Mouse (Mus musculus) WW6 (cell line): ENCODE measurements around the gene Ppm1f.
"Not testable (repeated sequence)": the region's sequence is repeated elsewhere in the genome, so short reads cannot be mapped to it uniquely, and the experiment has no call there.

Experiments
- DNase-seq: peaks from one replicate; pipeline ENCODE4 v3.0.0-alpha.2; 2013; ENCODE audit warnings: low read depth, low spot score

Gene Ppm1f

DNA sequence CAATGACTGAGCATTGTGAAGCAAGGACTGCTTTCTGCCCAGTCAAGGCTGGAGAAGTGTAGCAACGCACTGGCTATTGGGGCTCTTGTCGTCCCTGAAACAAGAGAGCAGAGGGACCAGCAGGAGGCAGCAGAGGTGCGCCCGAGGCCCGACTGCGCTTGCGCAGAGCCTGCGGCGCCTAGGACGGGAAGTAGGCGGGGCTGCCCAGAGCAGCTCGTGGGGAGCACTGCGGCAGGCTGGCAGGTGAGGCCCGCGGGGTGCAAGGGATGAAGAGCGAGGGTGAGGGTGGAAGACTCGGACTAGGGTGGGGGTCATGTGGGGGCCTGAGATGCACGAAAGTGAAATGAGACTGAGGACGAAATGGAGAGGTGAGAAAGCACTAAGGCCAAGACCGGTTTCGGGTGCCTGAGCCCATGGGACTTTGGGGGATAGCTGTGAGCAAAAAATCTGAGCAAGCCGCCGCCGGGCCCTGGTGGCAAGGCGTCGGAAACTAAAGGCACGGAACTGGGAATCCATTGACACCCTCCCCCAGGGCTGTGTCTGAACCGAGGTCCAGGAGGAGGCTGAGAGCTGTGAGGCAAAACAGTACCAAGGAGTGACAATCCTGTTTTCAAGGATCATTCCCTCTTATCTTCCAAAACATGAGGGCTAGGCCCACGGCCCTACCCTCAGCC, at the start of gene Ppm1f:
Gene Ppm1f, plus strand, starts transcription at position 88 of the 674 bp plus-strand sequence.
- peak; percentile 89 for DNase-seq

DNA sequence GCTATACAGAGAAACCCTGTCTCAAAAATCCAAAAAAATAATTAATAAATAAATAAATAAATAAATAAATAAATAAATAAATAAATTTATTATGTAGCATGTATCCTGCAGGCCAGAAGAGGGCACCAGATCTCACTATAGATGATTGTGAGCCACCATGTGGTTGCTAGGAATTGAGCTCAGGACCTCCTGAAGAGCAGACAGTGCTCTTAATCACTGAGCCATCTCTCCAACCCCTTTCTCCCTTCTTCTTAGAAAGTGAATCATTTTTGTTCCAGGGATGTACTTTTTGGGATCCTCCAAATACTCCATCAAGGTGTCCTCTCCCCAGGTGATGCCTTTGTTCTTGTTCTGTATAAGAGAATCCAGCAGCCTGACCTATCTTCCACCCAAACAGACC, 47.1 kb upstream of the Ppm1f start:
- DNase-seq, result no peak

DNA sequence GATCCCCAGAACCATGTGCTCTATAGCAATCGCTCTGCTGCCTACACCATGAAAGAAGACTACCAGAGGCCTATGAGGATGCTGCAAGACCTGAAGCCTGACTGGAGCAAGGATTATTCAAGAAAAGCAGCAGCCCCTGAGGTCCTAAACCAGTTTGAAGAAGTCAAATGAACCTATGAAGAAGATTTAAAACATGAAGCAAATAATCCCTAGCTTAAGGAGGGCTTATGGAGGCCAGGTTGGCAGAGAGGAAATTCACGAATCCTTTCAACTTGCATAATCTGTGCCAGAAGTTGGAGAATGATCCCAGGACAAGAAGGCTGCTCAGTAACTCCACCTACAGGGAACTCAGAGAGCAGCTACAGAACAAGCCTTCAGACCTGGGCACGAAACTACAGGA, 43.9 kb upstream of the Ppm1f start:
- DNase-seq, result no peak

DNA sequence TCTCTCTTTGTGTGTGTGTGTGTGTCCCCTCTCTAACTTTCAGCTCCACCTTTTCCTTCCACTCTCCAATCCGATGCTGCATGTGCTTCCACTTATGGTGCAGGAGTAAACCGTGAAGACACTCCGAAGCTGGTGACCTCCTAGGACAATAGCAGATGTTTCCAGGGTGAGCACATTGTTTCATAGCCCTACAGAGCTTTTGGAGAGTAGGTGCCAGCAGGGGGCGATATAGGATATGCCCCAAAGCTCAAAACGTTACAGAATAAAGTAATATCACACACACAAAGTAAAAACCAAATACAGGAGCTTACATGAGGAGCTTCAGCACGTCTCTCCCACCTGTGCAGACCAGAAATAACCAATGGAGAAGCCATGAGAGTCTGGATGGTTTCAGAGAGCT, 41.4 kb upstream of the Ppm1f start:
- DNase-seq, result no peak

DNA sequence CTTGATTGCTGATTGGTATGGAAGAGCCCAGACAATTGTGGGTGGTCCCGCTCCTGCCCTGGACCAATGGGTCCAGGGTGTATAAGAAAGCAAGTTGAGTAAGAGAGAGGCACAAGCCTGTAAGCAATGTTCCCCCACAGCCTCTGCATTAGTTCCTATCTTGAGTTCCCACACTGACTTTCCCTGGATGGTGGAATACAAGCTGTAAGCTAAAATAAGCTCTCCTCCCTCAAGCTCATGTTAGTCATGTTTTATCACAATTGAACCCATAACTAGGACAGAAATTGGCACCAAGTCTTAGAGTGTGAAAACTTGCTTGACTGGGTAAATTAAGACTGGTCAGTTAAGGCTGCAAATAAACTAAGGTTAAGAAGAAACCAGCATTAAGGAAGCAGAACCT, 40.7 kb upstream of the Ppm1f start:
- DNase-seq, result no peak

DNA sequence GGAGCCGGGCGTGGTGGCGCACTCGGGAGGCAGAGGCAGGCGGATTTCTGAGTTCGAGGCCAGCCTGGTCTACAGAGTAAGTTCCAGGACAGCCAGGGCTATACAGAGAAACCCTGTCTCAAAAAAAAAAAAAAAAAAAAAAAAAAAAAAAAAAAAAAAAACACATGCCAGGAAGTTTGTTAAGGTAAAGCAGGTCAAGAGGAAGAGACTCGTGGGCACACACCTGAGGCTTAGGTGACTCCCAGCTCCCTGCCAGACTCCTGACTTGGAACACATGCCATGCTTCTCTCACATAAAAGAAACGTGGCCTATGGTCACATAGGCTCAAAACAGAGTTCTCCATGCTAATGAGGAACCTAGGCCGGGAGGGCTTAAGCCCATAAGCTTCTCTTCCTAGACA, 40.2 kb upstream of the Ppm1f start:
- DNase-seq, result not testable (repeated sequence)

DNA sequence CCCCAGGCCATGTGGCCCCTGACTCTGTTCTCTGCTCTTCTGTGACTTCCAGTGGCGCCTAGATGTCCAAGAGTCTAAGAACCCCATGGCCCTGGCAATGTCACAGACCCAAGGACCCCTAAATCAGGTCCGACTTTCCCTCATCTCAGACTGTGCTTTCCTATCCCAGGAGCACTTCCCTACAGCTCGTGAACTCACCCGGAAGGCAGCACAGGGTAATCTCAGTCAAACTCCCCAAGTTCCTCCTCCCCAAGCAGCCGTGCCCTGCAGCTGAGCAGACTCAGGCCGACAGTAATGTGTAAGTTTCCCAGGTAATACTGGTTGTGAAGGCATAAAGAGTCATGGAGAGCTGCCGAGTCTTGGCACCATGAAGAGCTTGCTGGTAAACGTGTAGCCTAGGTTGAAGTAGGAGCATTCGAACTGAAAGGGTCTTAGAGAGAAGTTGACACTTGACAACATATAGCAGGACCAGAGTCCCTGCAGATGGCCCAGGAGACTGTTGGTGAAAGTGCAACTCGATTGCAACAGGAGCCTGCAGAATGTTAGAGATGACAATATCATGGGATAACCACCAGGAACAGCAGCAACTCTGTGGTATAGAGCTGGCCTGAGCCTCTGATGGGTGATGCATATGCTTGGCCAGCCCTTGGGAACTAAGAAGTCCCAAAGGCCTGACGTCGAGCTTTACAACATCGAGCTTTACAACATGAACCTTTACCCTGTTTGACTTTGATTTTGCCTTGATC, 39.4 kb upstream of the Ppm1f start:
- DNase-seq, result no peak

DNA sequence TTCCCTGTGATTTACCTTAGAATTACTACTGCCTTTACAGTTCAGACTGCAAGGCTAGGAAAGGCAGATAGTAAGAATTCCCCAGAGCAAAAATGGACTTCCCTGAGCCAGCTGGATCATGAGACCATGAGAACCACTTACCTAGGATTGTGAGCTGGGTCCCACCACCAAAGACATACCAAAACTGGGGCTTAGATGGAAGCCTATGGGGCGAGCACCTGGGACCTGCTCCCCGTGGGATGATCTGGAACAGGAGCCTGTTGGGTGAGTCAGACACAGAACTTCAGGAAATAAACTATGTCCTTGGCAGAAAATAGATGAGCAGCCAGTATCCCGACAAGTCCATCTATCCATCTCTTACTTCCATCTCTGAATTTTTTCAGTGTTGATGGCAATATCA, 34.0 kb upstream of the Ppm1f start:
- DNase-seq, result no peak

DNA sequence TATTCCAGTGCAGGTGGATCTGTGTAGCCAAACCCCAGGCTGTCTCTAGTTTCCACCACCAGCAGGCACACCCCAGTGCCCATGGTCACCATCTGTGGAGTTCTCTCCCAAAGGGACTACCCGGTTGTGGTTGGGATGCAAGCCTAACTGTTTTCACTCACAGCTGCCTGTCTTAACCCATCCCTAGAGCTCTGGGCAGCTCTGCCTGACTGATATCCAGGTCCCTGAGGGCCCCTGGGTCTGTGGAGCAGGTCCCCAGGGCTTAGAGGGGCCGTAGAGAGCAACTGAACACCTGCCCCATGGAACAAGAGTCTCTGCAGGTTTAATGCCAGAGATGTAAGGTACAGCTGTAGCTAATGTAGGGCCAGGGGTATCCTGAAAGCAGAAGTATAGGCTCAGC, 32.3 kb upstream of the Ppm1f start, which contains the start of gene Igll1:
Gene Igll1, minus strand, starts transcription at position 8 of the 400 bp plus-strand sequence.
- no peak for DNase-seq

DNA sequence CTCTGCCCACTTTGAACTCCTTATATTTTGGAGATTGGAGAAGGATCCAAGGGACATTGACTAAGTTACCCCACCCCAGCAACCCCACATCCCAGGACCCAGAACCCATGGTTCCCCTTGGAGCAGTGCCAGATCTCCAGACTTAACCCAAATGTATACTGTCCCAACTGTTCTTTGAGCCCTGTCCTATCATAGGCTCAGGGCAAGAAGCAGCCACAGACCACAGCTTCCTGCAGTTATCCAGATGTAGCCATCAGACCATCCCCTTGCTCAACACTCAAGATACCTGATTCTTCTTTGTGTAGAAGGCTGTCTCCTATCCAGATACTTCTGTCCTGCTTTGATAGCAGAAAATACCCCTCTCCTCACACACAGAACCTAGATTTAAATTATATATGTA, 31.1 kb upstream of the Ppm1f start:
- no peak for DNase-seq

DNA sequence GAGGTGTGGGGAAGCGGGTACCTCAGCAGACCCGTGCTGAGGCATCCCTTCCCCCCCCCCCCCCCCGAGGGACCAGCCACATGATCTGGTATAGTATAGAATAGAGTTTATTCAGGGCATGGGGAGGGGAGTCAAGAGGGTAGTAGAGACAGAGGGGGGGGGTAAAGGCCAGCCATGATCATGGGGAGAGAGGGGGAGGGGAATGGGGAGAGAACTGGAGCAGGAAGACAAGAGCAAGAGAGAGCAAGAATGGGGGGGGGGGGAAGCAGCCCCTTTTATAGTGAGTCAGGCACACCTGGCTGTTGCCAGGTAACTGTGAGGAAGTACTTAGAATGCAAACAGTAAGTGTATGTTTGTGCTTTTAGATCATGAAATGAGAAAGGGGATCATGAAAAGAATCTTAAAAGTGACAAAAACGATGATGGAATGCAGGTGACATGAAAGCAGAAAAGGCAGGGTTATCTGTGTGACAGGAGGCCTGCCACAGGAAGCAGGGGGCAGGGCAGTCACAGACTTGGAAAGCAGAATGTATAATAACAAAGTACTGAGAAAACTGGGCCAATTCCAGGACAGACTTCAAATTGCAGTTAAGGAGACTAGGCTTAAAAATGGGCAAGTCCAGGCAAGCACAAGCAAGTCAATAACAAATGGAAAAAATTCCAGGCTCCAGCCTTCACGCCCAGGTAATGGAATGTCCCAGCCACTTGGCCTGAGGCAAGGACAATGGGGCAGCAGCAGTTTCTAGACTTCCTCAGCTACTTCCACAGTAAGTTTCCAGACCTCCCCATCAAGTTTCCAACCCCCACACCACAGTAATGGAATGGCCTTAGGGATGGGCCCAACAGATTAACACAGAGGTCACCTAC, 30.3 kb upstream of the Ppm1f start:
- peak; percentile 80 for DNase-seq

DNA sequence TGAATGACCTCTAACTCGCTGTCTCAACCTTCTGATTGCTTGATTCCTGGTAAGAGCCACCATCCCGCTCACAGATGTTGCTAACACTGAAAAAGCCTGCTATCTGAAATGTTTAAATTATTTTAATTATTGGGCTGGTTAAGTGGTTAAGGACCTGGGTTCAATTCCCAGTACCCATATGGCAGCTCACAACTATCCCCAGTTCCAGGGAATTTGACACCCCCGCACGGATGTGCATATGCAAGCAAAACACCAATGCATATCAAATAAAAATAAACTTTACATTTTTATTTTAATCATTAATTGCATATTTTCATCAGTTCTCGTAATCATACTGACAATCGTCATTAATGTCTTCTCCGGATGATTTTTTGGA, 26.0 kb upstream of the Ppm1f start:
- no peak for DNase-seq

DNA sequence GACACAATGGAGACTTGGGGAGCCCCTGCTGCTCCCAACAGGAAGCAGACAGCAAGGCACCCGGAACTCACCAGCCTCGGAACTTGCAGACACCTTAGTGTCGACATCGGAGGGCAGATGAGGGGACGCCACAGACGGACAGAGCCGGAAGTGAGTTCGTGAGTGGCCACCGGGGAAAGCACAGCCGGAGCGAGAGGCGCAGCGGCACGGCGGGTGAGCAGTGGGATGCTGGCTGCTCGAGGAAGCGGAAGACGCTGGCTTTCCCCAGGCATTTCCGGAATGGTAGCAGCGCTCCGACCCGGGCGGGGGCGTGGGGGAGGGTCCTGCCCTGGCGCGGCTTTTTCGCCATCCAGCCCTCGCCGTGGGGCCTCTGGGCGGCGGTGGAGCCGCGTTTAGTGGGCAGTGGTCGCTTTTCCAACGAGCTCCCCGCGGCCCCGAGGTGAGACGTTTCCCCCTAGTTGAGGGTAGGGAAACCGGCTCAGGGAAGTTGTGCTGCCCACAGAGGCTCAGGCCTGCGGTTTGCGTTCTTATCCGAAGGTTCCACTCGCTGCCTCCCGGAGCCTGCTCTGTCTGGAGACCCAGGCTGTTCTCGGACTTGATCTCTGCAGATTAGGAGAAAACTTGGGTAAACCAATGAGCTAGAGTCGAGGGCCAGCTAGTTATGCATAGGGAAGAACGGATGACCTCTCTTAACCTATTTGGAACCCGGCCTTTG, 25.5 kb upstream of the Ppm1f start, which contains the start of the genes Top3b and Vpreb1:
Gene Top3b, plus strand, starts transcription at position 120 of the 715 bp plus-strand sequence.
Gene Vpreb1, minus strand, starts transcription at position 227 of the 715 bp plus-strand sequence.
- DNase-seq, result peak; percentile 94

DNA sequence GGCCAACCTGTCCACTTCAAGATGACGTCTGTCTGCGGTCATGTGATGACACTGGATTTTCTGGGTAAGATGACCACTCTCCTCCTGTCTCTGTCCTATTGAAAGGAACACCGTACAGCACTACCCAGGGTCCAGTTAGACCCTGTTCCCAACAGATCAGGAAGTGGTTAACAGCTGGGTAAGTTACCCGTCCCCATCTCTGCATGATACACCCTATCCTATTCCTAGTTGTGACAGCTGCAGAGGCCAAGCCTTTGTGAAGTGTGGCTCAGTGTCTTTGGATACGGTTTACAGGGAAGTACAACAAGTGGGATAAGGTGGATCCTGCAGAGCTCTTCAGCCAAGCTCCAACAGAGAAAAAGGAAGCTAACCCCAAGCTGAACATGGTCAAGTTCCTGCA, 17.2 kb upstream of the Ppm1f start:
- DNase-seq, result no peak

DNA sequence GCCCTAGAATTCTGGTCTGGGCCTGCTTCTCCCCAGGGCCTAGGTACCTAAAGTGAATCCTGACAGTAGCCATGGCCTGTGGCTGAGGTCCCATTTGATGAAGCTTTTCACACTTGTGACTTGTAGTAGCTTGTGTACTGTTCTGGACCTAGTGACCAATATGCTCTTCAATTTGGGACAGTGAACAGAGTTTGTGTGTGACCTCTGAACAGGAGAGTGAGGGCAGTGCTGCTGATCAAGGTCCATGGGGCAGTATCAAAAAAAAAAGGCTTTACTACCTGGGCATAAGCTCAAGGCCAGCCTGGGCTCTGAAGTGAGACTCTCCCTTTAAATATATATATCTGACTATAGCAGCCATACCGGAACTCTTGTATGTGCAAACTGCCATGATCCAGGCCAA, 7.9 kb upstream of the Ppm1f start:
- no peak for DNase-seq

DNA sequence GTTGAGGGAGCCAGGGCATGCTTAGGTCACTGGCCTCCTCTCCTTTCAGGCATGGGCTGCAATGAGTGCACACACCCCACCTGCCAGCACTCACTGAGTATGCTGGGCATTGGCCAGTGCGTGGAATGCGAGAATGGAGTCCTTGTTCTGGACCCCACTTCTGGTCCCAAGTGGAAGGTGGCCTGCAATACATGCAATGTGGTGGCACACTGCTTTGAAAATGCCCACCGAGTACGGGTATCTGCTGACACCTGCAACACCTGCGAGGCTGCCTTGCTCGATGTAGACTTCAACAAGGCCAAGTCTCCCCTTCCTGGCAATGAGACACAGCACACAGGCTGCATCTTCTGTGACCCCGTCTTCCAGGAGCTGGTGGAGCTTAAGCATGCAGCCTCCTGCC, 3.9 kb upstream of the Ppm1f start:
- DNase-seq, result no peak

DNA sequence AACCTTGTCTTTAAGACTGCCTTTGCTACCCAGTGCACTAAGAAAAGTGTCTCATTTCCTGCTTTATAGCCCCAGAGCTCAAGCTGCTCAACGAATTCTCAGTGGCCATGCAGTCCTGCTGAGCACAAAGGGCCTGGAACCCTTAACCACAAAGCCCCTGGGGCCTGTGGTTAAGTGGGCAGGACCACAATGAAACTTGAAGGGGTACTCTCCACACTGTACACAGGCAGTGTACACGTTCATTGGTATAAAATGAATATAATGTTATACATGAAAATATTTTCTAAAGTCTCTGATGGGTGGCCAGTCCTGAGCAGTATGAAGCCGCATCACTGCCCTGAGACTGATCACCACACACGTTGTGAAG, 271 bp upstream of the Ppm1f start:
- no peak for DNase-seq

DNA sequence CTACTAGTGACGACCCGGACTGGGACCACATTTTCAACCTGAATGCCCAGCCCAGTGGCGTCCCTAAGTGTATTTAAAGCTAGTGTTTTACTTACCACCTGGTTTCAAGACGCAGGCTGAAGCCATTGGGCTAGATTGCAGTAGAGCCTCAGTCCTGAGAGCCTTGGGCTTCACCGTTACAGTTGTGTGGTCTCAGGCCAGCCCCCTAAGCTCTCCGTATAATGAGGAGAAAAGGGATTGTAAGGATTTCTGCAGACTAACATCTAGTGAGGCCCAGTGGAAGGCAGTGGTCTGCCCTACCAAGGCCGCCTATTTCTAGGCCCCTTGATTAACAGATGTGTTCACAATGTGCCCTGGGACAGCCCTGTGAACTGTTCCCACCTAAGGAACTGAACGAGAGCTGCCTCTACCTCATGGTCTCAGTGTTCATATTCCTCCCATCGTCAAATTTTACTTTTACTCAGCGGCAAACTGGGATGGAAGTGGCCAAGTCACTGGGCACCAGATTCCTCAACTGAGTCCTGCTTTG, 851 bp downstream of the Ppm1f start:
- no peak for DNase-seq

DNA sequence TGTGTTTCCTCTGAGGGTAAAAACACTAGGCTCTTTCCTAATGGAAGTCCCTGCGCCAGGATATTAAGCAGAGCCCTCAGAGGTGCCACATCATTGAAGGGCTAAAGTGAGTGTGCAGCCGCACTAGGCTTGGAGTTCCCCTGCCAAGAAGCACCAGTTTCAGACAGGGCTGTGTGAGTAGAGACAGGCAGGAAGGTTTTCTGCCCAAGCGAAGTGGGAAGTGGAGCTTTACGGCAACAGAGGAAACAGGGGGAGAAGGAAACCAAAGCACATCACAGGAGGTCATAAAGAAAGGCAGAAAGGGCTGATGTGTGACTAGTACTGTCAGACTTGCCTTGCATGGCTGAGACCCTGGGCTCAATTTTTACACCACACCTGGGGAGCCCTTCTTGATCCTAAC, 6.1 kb downstream of the Ppm1f start:
- no peak for DNase-seq

DNA sequence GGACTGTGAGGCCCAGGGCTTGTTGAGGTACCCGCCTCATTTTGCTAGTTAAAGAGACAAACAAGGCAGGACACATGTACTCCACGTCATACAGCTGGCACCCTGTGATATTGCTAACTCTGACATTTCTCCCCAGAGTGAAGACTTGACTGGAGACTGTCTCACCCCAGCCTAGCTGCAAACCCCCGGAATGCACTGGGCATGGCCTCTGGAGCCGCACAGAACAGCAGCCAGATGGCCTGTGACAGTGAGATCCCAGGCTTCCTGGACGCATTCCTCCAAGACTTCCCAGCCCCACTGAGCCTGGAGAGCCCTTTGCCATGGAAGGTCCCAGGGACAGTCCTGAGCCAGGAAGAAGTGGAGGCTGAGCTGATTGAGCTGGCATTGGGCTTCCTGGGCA, 6.9 kb downstream of the Ppm1f start:
- DNase-seq, result no peak

DNA sequence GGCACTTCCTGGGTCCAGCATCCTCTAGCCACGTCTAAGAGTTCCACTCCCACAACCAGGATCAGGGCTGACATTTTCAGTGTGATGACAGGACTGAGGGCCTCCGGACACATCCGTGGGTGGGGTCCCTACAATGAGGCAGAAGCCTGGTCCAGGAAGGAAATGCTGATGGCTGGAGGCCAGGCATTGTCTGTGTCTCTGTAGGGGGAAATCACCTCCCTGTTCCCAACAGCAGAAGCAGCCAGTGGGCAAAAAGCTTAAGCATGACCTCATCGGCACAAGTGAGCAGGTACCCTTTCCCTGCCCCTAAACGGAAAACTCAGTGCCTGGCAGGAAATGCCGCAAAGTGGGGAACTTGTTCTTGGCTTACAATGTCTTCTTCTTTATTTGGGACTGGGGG, 11.5 kb downstream of the Ppm1f start:
- DNase-seq, result no peak
